Comparison of ENCODE assay signal across 18 mouse cellular contexts in genomic region chr1:20912115-20912514, GRCm38 (mm10). TPM values are rescaled to one million over a fixed set of nuclear protein-coding genes. Genes with fewer than 3 reads are reported as not detected.
A peak's percentile ranks its signal among the peaks of the same experiment; 100 is the strongest.
DNase-seq lines count a peak whose midpoint lies in the region; ATAC-seq and TF ChIP-seq lines count a peak whose summit lies in the region.
"Had no signal": no experiment of that assay in that cellular context is flagged by ENCODE, and none has a peak within 500 bp of the region (broad histone marks: within the 10 kb centered on the region; RNA-seq: fewer than 3 reads in every experiment).

No protein-coding gene starts in this region.

- H3K4me2 ChIP-seq in midbrain, postnatal 0 days (ENCODE audit: low read depth, low read length, poor library complexity, severe bottlenecking): no peak overlapping the region
- no peak overlapping the region for H3K4me2 ChIP-seq in neural tube, embryonic 14.5 days (ENCODE audit: low read depth, low read length)
- H3K4me2 ChIP-seq in heart, embryonic 11.5 days: no peak overlapping the region
- H3K4me2 ChIP-seq: limb, embryonic 13.5 days; stomach, embryonic 15.5 days had no signal

- CTCF ChIA-PET in Patski (lab: Charles Lee): interaction anchor here (0.8 kb wide), 1 partner anchor 12 kb away, joined by 3 read pairs; no protein-coding TSS in a partner anchor

- H3K4me3 ChIP-seq in midbrain, embryonic 10.5 days: no peak overlapping the region
- no peak overlapping the region for H3K4me3 ChIP-seq in midbrain, postnatal 0 days (ENCODE audit: low read depth, low read length)
- H3K4me3 ChIP-seq in neural tube, embryonic 14.5 days (ENCODE audit: low read depth, low read length): no peak overlapping the region
- H3K4me3 ChIP-seq in heart, embryonic 11.5 days (ENCODE audit: low read depth, low read length): no peak overlapping the region
- H3K4me3 ChIP-seq: erythroblast, embryonic 14.5 days; heart, embryonic 15.5 days; left cerebral cortex, adult 2 months; limb, embryonic 13.5 days; myocyte; stomach, embryonic 15.5 days had no signal

- peak; percentile 19 for DNase-seq in heart, adult 11 months
- DNase-seq in heart, adult 9 months (ENCODE audit: low spot score in 2 of 2): no peak
- no peak for DNase-seq in midbrain, embryonic 10.5 days (ENCODE audit: low spot score)
- DNase-seq in midbrain, postnatal 0 days (ENCODE audit: low spot score): no peak
- DNase-seq in Patski (ENCODE audit: low read depth, low spot score): no peak
- no peak for DNase-seq in yolk sac, embryonic 10.5 days (ENCODE audit: low spot score)
- DNase-seq: cerebellum, adult 8-10 months; gastrocnemius, postnatal 25 days; liver, postnatal 0 days had no signal

- H3K27ac ChIP-seq in midbrain, embryonic 10.5 days (replicated peaks): peak overlapping the region; percentile 73
- H3K27ac ChIP-seq in midbrain, postnatal 0 days (ENCODE audit: low read depth, low read length): no peak overlapping the region
- H3K27ac ChIP-seq in neural tube, embryonic 14.5 days (ENCODE audit: low read depth, low read length): no peak overlapping the region
- H3K27ac ChIP-seq in heart, embryonic 11.5 days (ENCODE audit: low read depth, low read length): no peak overlapping the region
- H3K27ac ChIP-seq: heart, embryonic 15.5 days; left cerebral cortex, adult 2 months; limb, embryonic 13.5 days; macrophage; stomach, embryonic 15.5 days had no signal

- POLR2A ChIA-PET in Patski (lab: Charles Lee): no interaction called here

- H3K9me3 ChIP-seq in midbrain, embryonic 10.5 days (replicated peaks): no peaks in the 10 kb centered on the region
- no peaks in the 10 kb centered on the region for H3K9me3 ChIP-seq in midbrain, postnatal 0 days (ENCODE audit: low read length)
- no peaks in the 10 kb centered on the region for H3K9me3 ChIP-seq in neural tube, embryonic 14.5 days (ENCODE audit: control insufficient read depth, low read length)
- no peaks in the 10 kb centered on the region for H3K9me3 ChIP-seq in heart, embryonic 11.5 days (replicated peaks; ENCODE audit: control insufficient read depth, low read length)
- H3K9me3 ChIP-seq: heart, embryonic 15.5 days; limb, embryonic 13.5 days; stomach, embryonic 15.5 days had no signal

- no peak for ATAC-seq in midbrain, postnatal 0 days (ENCODE audit: low FRiP score)
- peak; percentile 62 for ATAC-seq in Patski
- peak; percentile 25; the same call in 1 of the 2 replicates for ATAC-seq in neural tube, embryonic 14.5 days (ENCODE audit: low read depth)
- no peak for ATAC-seq in heart, embryonic 11.5 days (replicated peaks; ENCODE audit: insufficient number of reproducible peaks, low FRiP score, low TSS enrichment)
- ATAC-seq: liver, postnatal 0 days had no signal

- peaks cover 28% of the 10 kb centered on the region for H3K4me1 ChIP-seq in midbrain, embryonic 10.5 days
- no peaks in the 10 kb centered on the region; the same call in 1 of the 2 replicates for H3K4me1 ChIP-seq in midbrain, postnatal 0 days (ENCODE audit: insufficient read depth, low read length)
- no peaks in the 10 kb centered on the region for H3K4me1 ChIP-seq in neural tube, embryonic 14.5 days (ENCODE audit: control insufficient read depth, insufficient read depth, low read length)
- H3K4me1 ChIP-seq in heart, embryonic 11.5 days (ENCODE audit: control insufficient read depth, insufficient read depth, low read length): no peaks in the 10 kb centered on the region
- H3K4me1 ChIP-seq: limb, embryonic 13.5 days had no signal

- no peak overlapping the region for H3K9ac ChIP-seq in midbrain, postnatal 0 days (replicated peaks; ENCODE audit: low read length, poor library complexity, severe bottlenecking)
- H3K9ac ChIP-seq in neural tube, embryonic 14.5 days (replicated peaks; ENCODE audit: low read depth, low read length): no peak overlapping the region
- H3K9ac ChIP-seq in heart, embryonic 11.5 days (ENCODE audit: low read depth, low read length): no peak overlapping the region
- H3K9ac ChIP-seq: heart, embryonic 15.5 days; limb, embryonic 13.5 days; liver, postnatal 0 days; stomach, embryonic 15.5 days had no signal

- no peak for TF ChIP-seq CTCF in midbrain, postnatal 0 days (IDR thresholded peaks at IDR 0.05)
- TF ChIP-seq CTCF in Patski (IDR thresholded peaks at IDR 0.05): no peak

- in situ Hi-C loops in Patski (cut with MboI; ENCODE audit: low pct_unique_long_range_greater_than_20kb): no loop called here

- no peaks in the 10 kb centered on the region for H3K36me3 ChIP-seq in midbrain, embryonic 10.5 days
- H3K36me3 ChIP-seq in midbrain, postnatal 0 days (ENCODE audit: insufficient read depth, low read length): no peaks in the 10 kb centered on the region
- H3K36me3 ChIP-seq in neural tube, embryonic 14.5 days (ENCODE audit: control insufficient read depth, insufficient read depth, low read length): no peaks in the 10 kb centered on the region
- H3K36me3 ChIP-seq in heart, embryonic 11.5 days (ENCODE audit: control insufficient read depth, insufficient read depth, low read length): no peaks in the 10 kb centered on the region
- H3K36me3 ChIP-seq: heart, embryonic 15.5 days; limb, embryonic 13.5 days; stomach, embryonic 15.5 days had no signal

- WGBS in midbrain, embryonic 10.5 days: 19% methylated on average over 2 of the region's 2 CpGs
- WGBS in midbrain, postnatal 0 days: 17% methylated on average over 2 of the region's 2 CpGs
- WGBS in neural tube, embryonic 14.5 days: 15% methylated on average over 2 of the region's 2 CpGs
- 52% methylated on average over 2 of the region's 2 CpGs for WGBS in heart, embryonic 11.5 days (ENCODE audit: insufficient replicate concordance)

- H3K27me3 ChIP-seq in midbrain, embryonic 10.5 days (ENCODE audit: low read depth, poor library complexity, severe bottlenecking): no peaks in the 10 kb centered on the region
- H3K27me3 ChIP-seq in midbrain, postnatal 0 days (ENCODE audit: insufficient read depth, low read length): no peaks in the 10 kb centered on the region
- H3K27me3 ChIP-seq in Patski: no peaks in the 10 kb centered on the region
- no peaks in the 10 kb centered on the region for H3K27me3 ChIP-seq in neural tube, embryonic 14.5 days (ENCODE audit: control insufficient read depth, insufficient read depth, low read length)
- no peaks in the 10 kb centered on the region for H3K27me3 ChIP-seq in heart, embryonic 11.5 days (ENCODE audit: control insufficient read depth, insufficient read depth, low read length)
- H3K27me3 ChIP-seq: heart, embryonic 15.5 days; limb, embryonic 13.5 days; stomach, embryonic 15.5 days had no signal

RNA-seq across cellular contexts. Expression of gene Paqr8, which starts 21.7 kb away (rescaled TPM):
- polyA plus RNA-seq in midbrain, embryonic 10.5 days (2016; fragmentation: Nextera tagmentation; extraction: Ambion mirVana): 5.3 and 6.4 TPM in 2 replicates
- 95.0 and 144 TPM in 2 replicates for total RNA-seq in midbrain, postnatal 0 days (2014; rRNA removed)
- 32.2 and 32.5 TPM in 2 replicates for polyA plus RNA-seq in midbrain, postnatal 0 days (2015; fragmentation: Nextera tagmentation; extraction: Ambion mirVana)
- 7.5 TPM for polyA plus RNA-seq in Patski (2021)
- 33.2 and 35.6 TPM in 2 replicates for polyA plus RNA-seq in neural tube, embryonic 14.5 days (2014; fragmentation: Nextera tagmentation; extraction: Ambion mirVana)
- polyA plus RNA-seq in heart, embryonic 11.5 days (2014; fragmentation: Nextera tagmentation; extraction: Ambion mirVana): 3.0 and 4.8 TPM in 2 replicates

RNA-seq across cellular contexts. Expression of gene Efhc1, which starts 39.3 kb away (rescaled TPM):
- polyA plus RNA-seq in midbrain, embryonic 10.5 days (2016; fragmentation: Nextera tagmentation; extraction: Ambion mirVana): 1.9 and 2.0 TPM in 2 replicates
- 1.1 and 15.6 TPM in 2 replicates for total RNA-seq in midbrain, postnatal 0 days (2014; rRNA removed)
- polyA plus RNA-seq in midbrain, postnatal 0 days (2015; fragmentation: Nextera tagmentation; extraction: Ambion mirVana): 1.5 and 1.6 TPM in 2 replicates
- 6.1 TPM for polyA plus RNA-seq in Patski (2021)
- 0.95 and 1.9 TPM in 2 replicates for polyA plus RNA-seq in neural tube, embryonic 14.5 days (2014; fragmentation: Nextera tagmentation; extraction: Ambion mirVana)
- 0.66 and 1.3 TPM in 2 replicates for polyA plus RNA-seq in heart, embryonic 11.5 days (2014; fragmentation: Nextera tagmentation; extraction: Ambion mirVana)
- polyA plus RNA-seq: erythroblast, embryonic 14.5 days had no signal

Comparison
In these comparisons a context has a peak if more than half of its experiments do, and no peak if none do; other contexts are left out.
1. ATAC-seq: peak in Patski (single experiment) and neural tube, embryonic 14.5 days (single experiment); none in midbrain, postnatal 0 days (single experiment) and heart, embryonic 11.5 days (single experiment).